Mouse (Mus musculus) cerebellum, adult 9-11 months (tissue): Measurements from ENCODE around the gene Zfhx2.
A peak's percentile ranks its signal among the peaks of the same experiment; 100 is the strongest.

Source experiments
- DNase-seq: peaks from one replicate; pipeline ENCODE4 v3.0.0; 2022

Gene Zfhx2

GRCm38 (mm10) chr14:55032695-55033225 lies 59.4 kb downstream of the Zfhx2 start:
- no peak for DNase-seq

GRCm38 (mm10) chr14:55029034-55029698 lies 63.0 kb downstream of the Zfhx2 start:
- DNase-seq = peak; percentile 70

GRCm38 (mm10) chr14:55028333-55028835 lies 63.7 kb downstream of the Zfhx2 start:
- DNase-seq = no peak

- peak; percentile 59 for DNase-seq
Observed at GRCm38 (mm10) chr14:55027653-55028052, 64.5 kb downstream of the Zfhx2 start.

- no peak for DNase-seq
Observed at GRCm38 (mm10) chr14:55027251-55027650, 64.9 kb downstream of the Zfhx2 start.

GRCm38 (mm10) chr14:55025527-55025926 lies 66.6 kb downstream of the Zfhx2 start:
- DNase-seq = no peak

GRCm38 (mm10) chr14:55024236-55024635 lies 67.9 kb downstream of the Zfhx2 start:
- peak; percentile 76 for DNase-seq

- no peak for DNase-seq
Observed at GRCm38 (mm10) chr14:55023011-55023410, 69.1 kb downstream of the Zfhx2 start.

- no peak for DNase-seq
Observed at GRCm38 (mm10) chr14:55020394-55020793, 71.7 kb downstream of the Zfhx2 start.

GRCm38 (mm10) chr14:55016876-55017275 lies 75.2 kb downstream of the Zfhx2 start:
- DNase-seq = no peak

- DNase-seq = no peak
Observed at GRCm38 (mm10) chr14:55015767-55016111, 76.4 kb downstream of the Zfhx2 start.

- DNase-seq = peak; percentile 99
Observed at GRCm38 (mm10) chr14:55014991-55015766, 76.9 kb downstream of the Zfhx2 start, which contains the start of gene Ngdn. Ngdn (plus strand) TSS chr14:55015454.

GRCm38 (mm10) chr14:55014591-55014990 lies 77.5 kb downstream of the Zfhx2 start:
- DNase-seq = no peak

GRCm38 (mm10) chr14:55011116-55011515 lies 81.0 kb downstream of the Zfhx2 start:
- DNase-seq = no peak
